In genomic region chr7:139877167-139877792, GRCm38 (mm10) we compare ENCODE assay signal across 10 mouse cellular contexts. TPM values are rescaled to one million over a fixed set of nuclear protein-coding genes. Genes with fewer than 3 reads are reported as not detected.
DNase-seq lines count a peak whose midpoint lies in the region; ATAC-seq and TF ChIP-seq lines count a peak whose summit lies in the region.
"Had no signal": no experiment of that assay in that cellular context is flagged by ENCODE, and none has a peak within 500 bp of the region (broad histone marks: within the 10 kb centered on the region; RNA-seq: fewer than 3 reads in every experiment).

No protein-coding gene starts in this region.

- no peak overlapping the region for H3K4me3 ChIP-seq in forebrain, embryonic 12.5 days (replicated peaks)
- H3K4me3 ChIP-seq in forebrain, embryonic 11.5 days (ENCODE audit: low read depth, low read length), result no peak overlapping the region
- H3K4me3 ChIP-seq in midbrain, embryonic 13.5 days (replicated peaks), result no peak overlapping the region
- H3K4me3 ChIP-seq in midbrain, embryonic 10.5 days, result no peak overlapping the region
- no peak overlapping the region for H3K4me3 ChIP-seq in forebrain, embryonic 15.5 days
- no peak overlapping the region for H3K4me3 ChIP-seq in limb, embryonic 14.5 days (replicated peaks; ENCODE audit: low read length)
- H3K4me3 ChIP-seq: limb, embryonic 12.5 days; stomach, embryonic 15.5 days had no signal

- no peak overlapping the region for H3K9ac ChIP-seq in forebrain, embryonic 12.5 days
- H3K9ac ChIP-seq in forebrain, embryonic 11.5 days (ENCODE audit: low read length), result no peak overlapping the region
- H3K9ac ChIP-seq in midbrain, embryonic 13.5 days (replicated peaks), result no peak overlapping the region
- H3K9ac ChIP-seq in forebrain, embryonic 15.5 days (replicated peaks), result no peak overlapping the region
- H3K9ac ChIP-seq in limb, embryonic 14.5 days (ENCODE audit: low read depth, low read length, severe bottlenecking), result no peak overlapping the region
- H3K9ac ChIP-seq: limb, embryonic 12.5 days; stomach, embryonic 15.5 days had no signal

- H3K27me3 ChIP-seq in forebrain, embryonic 12.5 days, result 0 out of 2 replicates have a peak, but pooled peaks cover 2% of the 10 kb centered on the region
- no peaks in the 10 kb centered on the region for H3K27me3 ChIP-seq in forebrain, embryonic 11.5 days (ENCODE audit: control insufficient read depth, insufficient read depth, low read length)
- H3K27me3 ChIP-seq in midbrain, embryonic 13.5 days, result no peaks in the 10 kb centered on the region
- no peaks in the 10 kb centered on the region for H3K27me3 ChIP-seq in midbrain, embryonic 10.5 days (ENCODE audit: low read depth, poor library complexity, severe bottlenecking)
- H3K27me3 ChIP-seq in forebrain, embryonic 15.5 days, result no peaks in the 10 kb centered on the region
- no peaks in the 10 kb centered on the region for H3K27me3 ChIP-seq in limb, embryonic 14.5 days (ENCODE audit: control insufficient read depth, insufficient read depth, low read length)
- H3K27me3 ChIP-seq: stomach, embryonic 15.5 days had no signal

- H3K36me3 ChIP-seq in forebrain, embryonic 12.5 days (replicated peaks), result no peaks in the 10 kb centered on the region
- H3K36me3 ChIP-seq in forebrain, embryonic 11.5 days (ENCODE audit: control insufficient read depth, insufficient read depth, low read length), result no peaks in the 10 kb centered on the region
- H3K36me3 ChIP-seq in midbrain, embryonic 13.5 days, result peaks cover 29% of the 10 kb centered on the region
- no peaks in the 10 kb centered on the region for H3K36me3 ChIP-seq in midbrain, embryonic 10.5 days
- no peaks in the 10 kb centered on the region for H3K36me3 ChIP-seq in forebrain, embryonic 15.5 days
- H3K36me3 ChIP-seq in limb, embryonic 14.5 days (ENCODE audit: control insufficient read depth, insufficient read depth, low read length), result no peaks in the 10 kb centered on the region
- H3K36me3 ChIP-seq: limb, embryonic 12.5 days; stomach, embryonic 15.5 days had no signal

- DNase-seq in forebrain, embryonic 11.5 days (ENCODE audit: low spot score), result no peak
- no peak for DNase-seq in midbrain, embryonic 10.5 days (ENCODE audit: low spot score)
- DNase-seq in limb, embryonic 14.5 days (ENCODE audit: low spot score), result peak; percentile 12

- 0 out of 2 replicates have a peak, but pooled peaks have one; percentile 41 for ATAC-seq in forebrain, embryonic 12.5 days (ENCODE audit: low FRiP score)
- no peak for ATAC-seq in forebrain, embryonic 11.5 days (replicated peaks; ENCODE audit: low FRiP score)
- ATAC-seq in midbrain, embryonic 13.5 days, result peak; percentile 81
- ATAC-seq in forebrain, embryonic 15.5 days (replicated peaks), result peak; percentile 73
- no peak for ATAC-seq in limb, embryonic 14.5 days (ENCODE audit: low FRiP score, low read depth)
- no peak for ATAC-seq in activated CD4-positive, CD25-positive, alpha-beta regulatory T cell, adult 4 months
- ATAC-seq in monocyte, adult 5-6 weeks (replicated peaks; ENCODE audit: insufficient number of reproducible peaks, low FRiP score, low TSS enrichment, poor library complexity, severe bottlenecking), result no peak

- no peak overlapping the region for H3K4me2 ChIP-seq in forebrain, embryonic 12.5 days
- H3K4me2 ChIP-seq in forebrain, embryonic 11.5 days (ENCODE audit: low read depth, low read length, severe bottlenecking), result no peak overlapping the region
- H3K4me2 ChIP-seq in midbrain, embryonic 13.5 days (replicated peaks), result no peak overlapping the region
- H3K4me2 ChIP-seq in forebrain, embryonic 15.5 days (replicated peaks), result no peak overlapping the region
- no peak overlapping the region for H3K4me2 ChIP-seq in limb, embryonic 14.5 days (replicated peaks; ENCODE audit: low read depth, low read length, severe bottlenecking)
- H3K4me2 ChIP-seq: limb, embryonic 12.5 days; stomach, embryonic 15.5 days had no signal

- no peak overlapping the region for H3K27ac ChIP-seq in forebrain, embryonic 12.5 days
- H3K27ac ChIP-seq in forebrain, embryonic 11.5 days (ENCODE audit: low read depth, low read length), result no peak overlapping the region
- H3K27ac ChIP-seq in midbrain, embryonic 13.5 days, result no peak overlapping the region
- H3K27ac ChIP-seq in midbrain, embryonic 10.5 days (replicated peaks), result no peak overlapping the region
- no peak overlapping the region for H3K27ac ChIP-seq in forebrain, embryonic 15.5 days (replicated peaks)
- H3K27ac ChIP-seq in limb, embryonic 14.5 days (replicated peaks; ENCODE audit: low read depth, low read length), result no peak overlapping the region
- H3K27ac ChIP-seq: limb, embryonic 12.5 days; stomach, embryonic 15.5 days had no signal

- no peaks in the 10 kb centered on the region for H3K9me3 ChIP-seq in forebrain, embryonic 12.5 days
- no peaks in the 10 kb centered on the region for H3K9me3 ChIP-seq in forebrain, embryonic 11.5 days (ENCODE audit: control insufficient read depth, low read length)
- no peaks in the 10 kb centered on the region for H3K9me3 ChIP-seq in midbrain, embryonic 13.5 days
- no peaks in the 10 kb centered on the region for H3K9me3 ChIP-seq in midbrain, embryonic 10.5 days (replicated peaks)
- H3K9me3 ChIP-seq in forebrain, embryonic 15.5 days, result no peaks in the 10 kb centered on the region
- no peaks in the 10 kb centered on the region for H3K9me3 ChIP-seq in limb, embryonic 14.5 days (ENCODE audit: control insufficient read depth, low read length)
- H3K9me3 ChIP-seq: limb, embryonic 12.5 days; stomach, embryonic 15.5 days had no signal

- no peak for TF ChIP-seq POLR2A in limb, embryonic 14.5 days (IDR thresholded peaks at IDR 0.05; ENCODE audit: borderline replicate concordance, extremely low read depth, insufficient read depth, insufficient read length)

- no peaks in the 10 kb centered on the region for H3K4me1 ChIP-seq in forebrain, embryonic 12.5 days
- no peaks in the 10 kb centered on the region for H3K4me1 ChIP-seq in forebrain, embryonic 11.5 days (replicated peaks; ENCODE audit: control insufficient read depth, insufficient read depth, low read length)
- no peaks in the 10 kb centered on the region for H3K4me1 ChIP-seq in midbrain, embryonic 13.5 days (replicated peaks)
- H3K4me1 ChIP-seq in midbrain, embryonic 10.5 days, result peaks cover 6% of the 10 kb centered on the region; the same call in 1 of the 2 replicates
- no peaks in the 10 kb centered on the region for H3K4me1 ChIP-seq in forebrain, embryonic 15.5 days
- H3K4me1 ChIP-seq in limb, embryonic 14.5 days (ENCODE audit: control insufficient read depth, insufficient read depth, low read length), result no peaks in the 10 kb centered on the region
- H3K4me1 ChIP-seq: limb, embryonic 12.5 days; stomach, embryonic 15.5 days had no signal

- WGBS in forebrain, embryonic 12.5 days, result 69% methylated on average over 10 of the region's 10 CpGs
- WGBS in forebrain, embryonic 11.5 days, result 71% methylated on average over 10 of the region's 10 CpGs
- 70% methylated on average over 10 of the region's 10 CpGs for WGBS in midbrain, embryonic 13.5 days
- 73% methylated on average over 10 of the region's 10 CpGs for WGBS in midbrain, embryonic 10.5 days
- 72% methylated on average over 10 of the region's 10 CpGs for WGBS in forebrain, embryonic 15.5 days
- 67% methylated on average over 10 of the region's 10 CpGs for WGBS in limb, embryonic 14.5 days

RNA-seq across cellular contexts. Expression of gene Kndc1, which starts 17.2 kb away (rescaled TPM):
- 1.2 and 1.3 TPM in 2 replicates for polyA plus RNA-seq in forebrain, embryonic 12.5 days (2016; fragmentation: Nextera tagmentation; extraction: Ambion mirVana)
- 0.44 and 0.59 TPM in 2 replicates for polyA plus RNA-seq in forebrain, embryonic 11.5 days (2014; fragmentation: Nextera tagmentation; extraction: Ambion mirVana)
- polyA plus RNA-seq in midbrain, embryonic 13.5 days (2015; fragmentation: Nextera tagmentation; extraction: Ambion mirVana), result 6.0 and 7.2 TPM in 2 replicates
- polyA plus RNA-seq in midbrain, embryonic 10.5 days (2016; fragmentation: Nextera tagmentation; extraction: Ambion mirVana), result 0.31 and 0.35 TPM in 2 replicates
- polyA plus RNA-seq in forebrain, embryonic 15.5 days (2015; fragmentation: Nextera tagmentation; extraction: Ambion mirVana), result 4.9 and 5.1 TPM in 2 replicates
- 0.35 and 0.45 TPM in 2 replicates for polyA plus RNA-seq in limb, embryonic 14.5 days (2012; rRNA removed)
- polyA plus RNA-seq in limb, embryonic 14.5 days (2014; fragmentation: Nextera tagmentation; extraction: Ambion mirVana), result 0.10 and 0.22 TPM in 2 replicates
- under 1 TPM; 0.12 to 0.22 TPM for polyA plus RNA-seq in activated CD4-positive, CD25-positive, alpha-beta regulatory T cell, adult 4 months (2017; shearing (Covaris generic))
- total RNA-seq in monocyte, adult 5-6 weeks (2017), result not detected in 3 replicates

RNA-seq across cellular contexts. Expression of gene Adgra1, which starts 43.3 kb away (rescaled TPM):
- 5.8 and 7.6 TPM in 2 replicates for polyA plus RNA-seq in forebrain, embryonic 12.5 days (2016; fragmentation: Nextera tagmentation; extraction: Ambion mirVana)
- 4.4 and 8.0 TPM in 2 replicates for polyA plus RNA-seq in forebrain, embryonic 11.5 days (2014; fragmentation: Nextera tagmentation; extraction: Ambion mirVana)
- polyA plus RNA-seq in midbrain, embryonic 13.5 days (2015; fragmentation: Nextera tagmentation; extraction: Ambion mirVana), result 33.4 and 38.8 TPM in 2 replicates
- polyA plus RNA-seq in midbrain, embryonic 10.5 days (2016; fragmentation: Nextera tagmentation; extraction: Ambion mirVana), result 9.1 and 17.1 TPM in 2 replicates
- 11.8 and 12.3 TPM in 2 replicates for polyA plus RNA-seq in forebrain, embryonic 15.5 days (2015; fragmentation: Nextera tagmentation; extraction: Ambion mirVana)
- polyA plus RNA-seq in limb, embryonic 14.5 days (2012; rRNA removed), result 0.16 and 0.19 TPM in 2 replicates
- 0.40 and 0.57 TPM in 2 replicates for polyA plus RNA-seq in limb, embryonic 14.5 days (2014; fragmentation: Nextera tagmentation; extraction: Ambion mirVana)
- not detected for polyA plus RNA-seq in activated CD4-positive, CD25-positive, alpha-beta regulatory T cell, adult 4 months (2017; shearing (Covaris generic))
- not detected in 3 replicates for total RNA-seq in monocyte, adult 5-6 weeks (2017)
- polyA plus RNA-seq: limb, embryonic 12.5 days had no signal

Comparison
In these comparisons a context has a peak if more than half of its experiments do, and no peak if none do; other contexts are left out.
1. ATAC-seq: peak in forebrain, embryonic 12.5 days (single experiment), midbrain, embryonic 13.5 days (single experiment) and forebrain, embryonic 15.5 days (single experiment); none in forebrain, embryonic 11.5 days (single experiment), limb, embryonic 14.5 days (single experiment), activated CD4-positive, CD25-positive, alpha-beta regulatory T cell, adult 4 months (single experiment) and monocyte, adult 5-6 weeks (single experiment).